Mouse (Mus musculus): ENCODE measurements around the gene Aff3. TPM values are rescaled to one million over a fixed set of nuclear protein-coding genes. Genes with fewer than 3 reads are reported as not detected.
A peak's percentile ranks its signal among the peaks of the same experiment; 100 is the strongest.

Gene Aff3
- polyA plus RNA-seq, 1 experiment from 2014 or later, result 13.8 TPM

GRCm38 (mm10) chr1:38550579-38550978 lies 114.2 kb downstream of the Aff3 start:
- Histone ChIP-seq H3K4me1 (ENCODE audit: control insufficient read depth, insufficient read depth, low read length) (no peaks in the 10 kb centered on the region; the same call in none of the 2 replicates), H3K9ac (ENCODE audit: low read depth, low read length) (no peak overlapping the region), H3K4me2 (ENCODE audit: low read depth, low read length) (no peak overlapping the region), H3K27ac (replicated peaks; ENCODE audit: low read depth, low read length) (no peak overlapping the region), H3K36me3 (ENCODE audit: control insufficient read depth, insufficient read depth, low read length) (no peaks in the 10 kb centered on the region), H3K4me3 (ENCODE audit: low read depth, low read length) (no peak overlapping the region), H3K9me3 (ENCODE audit: control insufficient read depth, low read length) (no peaks in the 10 kb centered on the region), H3K27me3 (replicated peaks; ENCODE audit: control insufficient read depth, insufficient read depth, low read length) (no peaks in the 10 kb centered on the region)
- WGBS, result 81% methylated on average over 13 of the region's 13 CpGs
- ATAC-seq (ENCODE audit: low read depth) (no peak), DNase-seq (ENCODE audit: low spot score) (no peak)

- Histone ChIP-seq H3K4me2 (ENCODE audit: low read depth, low read length) (no peak overlapping the region), H3K4me1 (ENCODE audit: control insufficient read depth, insufficient read depth, low read length) (no peaks in the 10 kb centered on the region; the same call in none of the 2 replicates), H3K36me3 (ENCODE audit: control insufficient read depth, insufficient read depth, low read length) (no peaks in the 10 kb centered on the region), H3K4me3 (ENCODE audit: low read depth, low read length) (no peak overlapping the region), H3K27ac (replicated peaks; ENCODE audit: low read depth, low read length) (no peak overlapping the region), H3K27me3 (replicated peaks; ENCODE audit: control insufficient read depth, insufficient read depth, low read length) (no peaks in the 10 kb centered on the region), H3K9me3 (ENCODE audit: control insufficient read depth, low read length) (no peaks in the 10 kb centered on the region), H3K9ac (ENCODE audit: low read depth, low read length) (no peak overlapping the region)
- no peak for ATAC-seq (ENCODE audit: low read depth)
- 62% methylated on average over 8 of the region's 8 CpGs for WGBS
- DNase-seq (ENCODE audit: low spot score), result no peak
These were observed 115.8 kb downstream of the Aff3 start for GRCm38 (mm10) chr1:38548671-38549661.

GRCm38 (mm10) chr1:38547685-38548084 lies 117.1 kb downstream of the Aff3 start:
- Histone ChIP-seq H3K4me2 (ENCODE audit: low read depth, low read length) (no peak overlapping the region), H3K4me3 (ENCODE audit: low read depth, low read length) (no peak overlapping the region), H3K27ac (replicated peaks; ENCODE audit: low read depth, low read length) (no peak overlapping the region), H3K27me3 (replicated peaks; ENCODE audit: control insufficient read depth, insufficient read depth, low read length) (no peaks in the 10 kb centered on the region), H3K9me3 (ENCODE audit: control insufficient read depth, low read length) (no peaks in the 10 kb centered on the region), H3K4me1 (ENCODE audit: control insufficient read depth, insufficient read depth, low read length) (no peaks in the 10 kb centered on the region; the same call in none of the 2 replicates), H3K36me3 (ENCODE audit: control insufficient read depth, insufficient read depth, low read length) (no peaks in the 10 kb centered on the region), H3K9ac (ENCODE audit: low read depth, low read length) (no peak overlapping the region)
- DNase-seq (ENCODE audit: low spot score) (no peak), ATAC-seq (ENCODE audit: low read depth) (peak; percentile 60; the same call in 1 of the 2 replicates)
- WGBS, result 81% methylated on average over 9 of the region's 9 CpGs

DNA sequence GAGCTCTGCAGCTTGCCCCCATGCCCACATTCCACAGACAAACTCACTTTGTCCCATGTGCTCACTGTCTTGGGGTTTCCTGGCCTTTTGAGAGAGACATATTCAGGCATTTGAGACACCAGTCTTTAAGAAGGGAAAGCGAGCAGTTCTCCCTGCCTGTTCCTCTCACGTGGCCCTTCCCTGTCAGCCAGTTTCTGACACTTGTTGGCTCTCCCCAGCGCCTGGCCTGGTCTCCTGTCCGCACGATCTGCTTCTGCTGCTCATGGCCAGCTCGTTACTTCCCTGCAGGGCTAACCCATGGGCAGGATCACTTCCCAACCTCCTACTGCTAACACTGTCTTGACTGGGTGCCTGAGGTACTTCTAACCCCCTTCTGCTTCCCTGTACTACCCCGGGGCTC lies 118.1 kb downstream of the Aff3 start:
- Histone ChIP-seq H3K4me1 (ENCODE audit: control insufficient read depth, insufficient read depth, low read length) (no peaks in the 10 kb centered on the region; the same call in none of the 2 replicates), H3K27ac (replicated peaks; ENCODE audit: low read depth, low read length) (no peak overlapping the region), H3K27me3 (replicated peaks; ENCODE audit: control insufficient read depth, insufficient read depth, low read length) (no peaks in the 10 kb centered on the region), H3K9ac (ENCODE audit: low read depth, low read length) (no peak overlapping the region), H3K4me2 (ENCODE audit: low read depth, low read length) (no peak overlapping the region), H3K4me3 (ENCODE audit: low read depth, low read length) (no peak overlapping the region), H3K9me3 (ENCODE audit: control insufficient read depth, low read length) (no peaks in the 10 kb centered on the region), H3K36me3 (ENCODE audit: control insufficient read depth, insufficient read depth, low read length) (no peaks in the 10 kb centered on the region)
- ATAC-seq (ENCODE audit: low read depth) (no peak), DNase-seq (ENCODE audit: low spot score) (no peak)
- whole genome bisulfite sequencing, result 58% methylated on average over 7 of the region's 7 CpGs

DNA sequence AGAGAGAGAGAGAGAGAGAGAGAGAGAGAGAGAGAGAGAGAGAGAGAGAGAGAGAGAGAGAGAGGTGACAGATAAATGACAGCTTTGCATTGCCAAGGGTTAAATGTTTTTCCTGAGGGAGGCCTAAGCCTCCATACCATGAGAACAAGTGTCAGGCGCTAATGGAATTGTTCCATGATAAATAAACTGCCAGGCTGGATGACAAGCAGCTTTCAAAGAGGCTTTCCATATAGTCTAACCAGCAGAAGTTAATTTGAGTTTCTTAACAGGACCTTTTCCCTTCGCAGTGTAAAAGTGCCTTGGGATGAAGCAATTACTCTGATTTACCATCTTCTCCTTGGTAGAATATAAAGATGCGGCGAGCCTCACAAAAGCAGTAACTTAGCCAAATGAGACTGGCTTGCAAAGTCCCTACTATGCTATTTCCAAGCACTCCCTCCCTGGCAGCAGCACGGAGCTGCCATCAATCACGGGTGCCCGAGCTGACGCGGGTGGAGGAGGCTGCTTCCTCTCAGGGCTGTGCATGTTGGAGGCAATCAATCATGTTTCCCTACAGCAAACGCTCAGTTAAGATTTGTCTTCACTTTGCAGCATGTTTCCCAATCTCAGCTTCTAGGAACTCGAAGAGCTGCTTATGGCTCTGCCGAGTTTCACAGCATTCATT lies 119.3 kb downstream of the Aff3 start:
- Histone ChIP-seq H3K9me3 (ENCODE audit: control insufficient read depth, low read length) (no peaks in the 10 kb centered on the region), H3K4me3 (ENCODE audit: low read depth, low read length) (no peak overlapping the region), H3K4me2 (ENCODE audit: low read depth, low read length) (no peak overlapping the region), H3K9ac (ENCODE audit: low read depth, low read length) (no peak overlapping the region), H3K36me3 (ENCODE audit: control insufficient read depth, insufficient read depth, low read length) (no peaks in the 10 kb centered on the region), H3K27ac (replicated peaks; ENCODE audit: low read depth, low read length) (no peak overlapping the region), H3K27me3 (replicated peaks; ENCODE audit: control insufficient read depth, insufficient read depth, low read length) (no peaks in the 10 kb centered on the region), H3K4me1 (ENCODE audit: control insufficient read depth, insufficient read depth, low read length) (no peaks in the 10 kb centered on the region; the same call in none of the 2 replicates)
- 41% methylated on average over 12 of the region's 12 CpGs for WGBS
- no peak for ATAC-seq (ENCODE audit: low read depth)
- DNase-seq (ENCODE audit: low spot score), result no peak

GRCm38 (mm10) chr1:38544501-38544900 lies 120.3 kb downstream of the Aff3 start:
- ATAC-seq (ENCODE audit: low read depth) (no peak), DNase-seq (ENCODE audit: low spot score) (no peak)
- Histone ChIP-seq H3K9me3 (ENCODE audit: control insufficient read depth, low read length) (no peaks in the 10 kb centered on the region), H3K36me3 (ENCODE audit: control insufficient read depth, insufficient read depth, low read length) (no peaks in the 10 kb centered on the region), H3K4me3 (ENCODE audit: low read depth, low read length) (no peak overlapping the region), H3K9ac (ENCODE audit: low read depth, low read length) (no peak overlapping the region), H3K4me1 (ENCODE audit: control insufficient read depth, insufficient read depth, low read length) (no peaks in the 10 kb centered on the region; the same call in none of the 2 replicates), H3K27ac (replicated peaks; ENCODE audit: low read depth, low read length) (no peak overlapping the region), H3K27me3 (replicated peaks; ENCODE audit: control insufficient read depth, insufficient read depth, low read length) (no peaks in the 10 kb centered on the region), H3K4me2 (ENCODE audit: low read depth, low read length) (no peak overlapping the region)
- WGBS, result 41% methylated on average over 3 of the region's 3 CpGs

- Histone ChIP-seq H3K4me1 (ENCODE audit: control insufficient read depth, insufficient read depth, low read length) (peaks cover 6% of the 10 kb centered on the region; the same call in 1 of the 2 replicates), H3K9me3 (ENCODE audit: control insufficient read depth, low read length) (no peaks in the 10 kb centered on the region), H3K27me3 (replicated peaks; ENCODE audit: control insufficient read depth, insufficient read depth, low read length) (no peaks in the 10 kb centered on the region), H3K27ac (replicated peaks; ENCODE audit: low read depth, low read length) (no peak overlapping the region), H3K4me3 (ENCODE audit: low read depth, low read length) (no peak overlapping the region), H3K9ac (ENCODE audit: low read depth, low read length) (no peak overlapping the region), H3K4me2 (ENCODE audit: low read depth, low read length) (no peak overlapping the region), H3K36me3 (ENCODE audit: control insufficient read depth, insufficient read depth, low read length) (0 out of 2 replicates have a peak, but pooled peaks cover 3% of the 10 kb centered on the region)
- DNase-seq (ENCODE audit: low spot score) (no peak), ATAC-seq (ENCODE audit: low read depth) (no peak)
- WGBS, result 61% methylated on average over 4 of the region's 4 CpGs
These were observed 123.2 kb downstream of the Aff3 start for GRCm38 (mm10) chr1:38541536-38541935.

GRCm38 (mm10) chr1:38536929-38537540 lies 127.7 kb downstream of the Aff3 start:
- no peak overlapping the region for H3K4me3 ChIP-seq (ENCODE audit: low read depth, low read length)
- H3K27me3 ChIP-seq (replicated peaks; ENCODE audit: control insufficient read depth, insufficient read depth, low read length), result no peaks in the 10 kb centered on the region
- DNase-seq (ENCODE audit: low spot score) (no peak), ATAC-seq (ENCODE audit: low read depth) (no peak)
- H3K4me2 ChIP-seq (ENCODE audit: low read depth, low read length), result no peak overlapping the region
- H3K9ac ChIP-seq (ENCODE audit: low read depth, low read length), result no peak overlapping the region
- peaks cover 18% of the 10 kb centered on the region; the same call in 1 of the 2 replicates for H3K36me3 ChIP-seq (ENCODE audit: control insufficient read depth, insufficient read depth, low read length)
- H3K9me3 ChIP-seq (ENCODE audit: control insufficient read depth, low read length), result no peaks in the 10 kb centered on the region
- WGBS, result 60% methylated on average over 16 of the region's 16 CpGs
- H3K27ac ChIP-seq (replicated peaks; ENCODE audit: low read depth, low read length), result no peak overlapping the region
- 0 out of 2 replicates have a peak, but pooled peaks cover 6% of the 10 kb centered on the region for H3K4me1 ChIP-seq (ENCODE audit: control insufficient read depth, insufficient read depth, low read length)

All from embryonic facial prominence, embryonic 14.5 days (tissue).